9 mouse cellular contexts compared by ENCODE assay signal in genomic region chr7:46052161-46052821, GRCm38 (mm10). TPM values are rescaled to one million over a fixed set of nuclear protein-coding genes. Genes with fewer than 3 reads are reported as not detected.
DNase-seq lines count a peak whose midpoint lies in the region; ATAC-seq and TF ChIP-seq lines count a peak whose summit lies in the region.
"Had no signal": no experiment of that assay in that cellular context is flagged by ENCODE, and none has a peak within 500 bp of the region (broad histone marks: within the 10 kb centered on the region; RNA-seq: fewer than 3 reads in every experiment).

No protein-coding gene starts in this region.

- H3K9ac ChIP-seq in midbrain, embryonic 14.5 days (replicated peaks; ENCODE audit: low read length) = no peak overlapping the region
- H3K9ac ChIP-seq in midbrain, embryonic 13.5 days (replicated peaks) = no peak overlapping the region
- H3K9ac ChIP-seq: stomach, embryonic 15.5 days had no signal

- no peak overlapping the region for H3K4me3 ChIP-seq in gastrocnemius, adult 2 months
- H3K4me3 ChIP-seq in midbrain, embryonic 14.5 days (replicated peaks; ENCODE audit: low read depth, low read length) = no peak overlapping the region
- H3K4me3 ChIP-seq in midbrain, embryonic 13.5 days (replicated peaks) = no peak overlapping the region
- H3K4me3 ChIP-seq: stomach, embryonic 15.5 days had no signal

- ATAC-seq in midbrain, embryonic 14.5 days (ENCODE audit: low FRiP score, low TSS enrichment) = no peak
- no peak for ATAC-seq in midbrain, embryonic 13.5 days

- no peaks in the 10 kb centered on the region for H3K4me1 ChIP-seq in midbrain, embryonic 14.5 days (ENCODE audit: control insufficient read depth, insufficient read depth, low read length)
- no peaks in the 10 kb centered on the region for H3K4me1 ChIP-seq in midbrain, embryonic 13.5 days (replicated peaks)
- H3K4me1 ChIP-seq: stomach, embryonic 15.5 days had no signal

- no peaks in the 10 kb centered on the region for H3K27me3 ChIP-seq in midbrain, embryonic 14.5 days (ENCODE audit: control insufficient read depth, insufficient read depth, low read length)
- no peaks in the 10 kb centered on the region for H3K27me3 ChIP-seq in midbrain, embryonic 13.5 days
- H3K27me3 ChIP-seq: stomach, embryonic 15.5 days had no signal

- H3K27ac ChIP-seq in gastrocnemius, adult 2 months = no peak overlapping the region
- H3K27ac ChIP-seq in midbrain, embryonic 14.5 days (replicated peaks; ENCODE audit: low read depth, low read length) = no peak overlapping the region
- no peak overlapping the region for H3K27ac ChIP-seq in midbrain, embryonic 13.5 days
- H3K27ac ChIP-seq: stomach, embryonic 15.5 days had no signal

- no peak overlapping the region for H3K4me2 ChIP-seq in midbrain, embryonic 14.5 days (ENCODE audit: low read length)
- H3K4me2 ChIP-seq in midbrain, embryonic 13.5 days (replicated peaks) = no peak overlapping the region
- H3K4me2 ChIP-seq: stomach, embryonic 15.5 days had no signal

- WGBS in midbrain, embryonic 14.5 days = 88% methylated on average over 4 of the region's 4 CpGs
- 92% methylated on average over 4 of the region's 4 CpGs for WGBS in midbrain, embryonic 13.5 days

- intact Hi-C loops in gastrocnemius, adult 2 months (cut with DNase I) = no loop called here

- no peak for DNase-seq in gastrocnemius, adult 2 months
- no peak for DNase-seq in gastrocnemius, adult 8-10 months (ENCODE audit: low spot score in 2 of 2)
- peak; percentile 53 for DNase-seq in midbrain, embryonic 14.5 days
- DNase-seq in embryo, embryonic 10.5 days (ENCODE audit: low spot score) = peak; percentile 36
- peak; percentile 52 for DNase-seq in thymus, postnatal 14 days
- DNase-seq in ovary, postnatal 10 days (ENCODE audit: low spot score) = no peak
- no peak for DNase-seq in gastrocnemius, postnatal 25 days

- peak; percentile 28; the same call in 1 of the 2 replicates for TF ChIP-seq CTCF in gastrocnemius, adult 2 months (IDR thresholded peaks at IDR 0.05)

- H3K36me3 ChIP-seq in midbrain, embryonic 14.5 days (ENCODE audit: control insufficient read depth, insufficient read depth, low read length) = peaks cover 73% of the 10 kb centered on the region
- peaks cover 84% of the 10 kb centered on the region for H3K36me3 ChIP-seq in midbrain, embryonic 13.5 days

- no peaks in the 10 kb centered on the region for H3K9me3 ChIP-seq in midbrain, embryonic 14.5 days (ENCODE audit: control insufficient read depth, low read length)
- no peaks in the 10 kb centered on the region for H3K9me3 ChIP-seq in midbrain, embryonic 13.5 days
- H3K9me3 ChIP-seq: stomach, embryonic 15.5 days had no signal

RNA-seq across cellular contexts. Expression of gene Nomo1, which starts 18.8 kb away (rescaled TPM):
- total RNA-seq in gastrocnemius, adult 2 months (2021) = 10 to 100 TPM; 74.9 to 78.9 TPM
- 100 to 1,000 TPM in 3 of 4 experiments, 10 to 100 TPM in 1; 89.6 to 107 (median 103) TPM for total RNA-seq in gastrocnemius, adult 8-10 months (2022)
- 28.6 and 32.6 TPM in 2 replicates for polyA plus RNA-seq in midbrain, embryonic 14.5 days (2014; fragmentation: Nextera tagmentation; extraction: Ambion mirVana)
- polyA plus RNA-seq in midbrain, embryonic 13.5 days (2015; fragmentation: Nextera tagmentation; extraction: Ambion mirVana) = 31.4 and 37.7 TPM in 2 replicates
- 10 to 100 TPM; 54.3 to 55.4 TPM for total RNA-seq in gastrocnemius, postnatal 25 days (2021)

RNA-seq across cellular contexts. Expression of gene Abcc6, which starts 22.2 kb away (rescaled TPM):
- total RNA-seq in gastrocnemius, adult 2 months (2021) = under 1 TPM in 1 of 2 experiments, not detected in 1; 0.20 TPM
- total RNA-seq in gastrocnemius, adult 8-10 months (2022) = under 1 TPM in 1 of 4 experiments, not detected in 3; 0.13 TPM
- polyA plus RNA-seq in midbrain, embryonic 14.5 days (2014; fragmentation: Nextera tagmentation; extraction: Ambion mirVana) = 0.12 and 0.24 TPM in 2 replicates
- 0.26 and 0.41 TPM in 2 replicates for polyA plus RNA-seq in midbrain, embryonic 13.5 days (2015; fragmentation: Nextera tagmentation; extraction: Ambion mirVana)
- total RNA-seq in gastrocnemius, postnatal 25 days (2021) = not detected

RNA-seq across cellular contexts. Expression of gene Kcnj11, which starts 48.3 kb away (rescaled TPM):
- 100 to 1,000 TPM; 109 to 121 TPM for total RNA-seq in gastrocnemius, adult 2 months (2021)
- total RNA-seq in gastrocnemius, adult 8-10 months (2022) = 100 to 1,000 TPM; 128 to 144 (median 135) TPM
- 1.6 and 2.0 TPM in 2 replicates for polyA plus RNA-seq in midbrain, embryonic 14.5 days (2014; fragmentation: Nextera tagmentation; extraction: Ambion mirVana)
- polyA plus RNA-seq in midbrain, embryonic 13.5 days (2015; fragmentation: Nextera tagmentation; extraction: Ambion mirVana) = 1.1 and 1.5 TPM in 2 replicates
- 10 to 100 TPM; 74.8 to 77.5 TPM for total RNA-seq in gastrocnemius, postnatal 25 days (2021)

Comparison
In these comparisons a context has a peak if more than half of its experiments do, and no peak if none do; other contexts are left out.
1. DNase-seq: peak in midbrain, embryonic 14.5 days (single experiment), embryo, embryonic 10.5 days (single experiment) and thymus, postnatal 14 days (single experiment); none in gastrocnemius, adult 2 months (single experiment), gastrocnemius, adult 8-10 months (0 of 2), ovary, postnatal 10 days (single experiment) and gastrocnemius, postnatal 25 days (single experiment).